Mouse (Mus musculus) hindbrain, embryonic 15.5 days (tissue): ENCODE data around the gene Ccr3. TPM values are rescaled to one million over a fixed set of nuclear protein-coding genes. Genes with fewer than 3 reads are reported as not detected.
"Not testable (repeated sequence)": the region's sequence is repeated elsewhere in the genome, so short reads cannot be mapped to it uniquely, and the experiment has no call there.

Experiments
- ATAC-seq: fragments of 200-750 bp; cut with Nextera tagmentation; 2 replicates; pipeline ENCODE4 v1.8.0; 2017; ENCODE audit warnings: low read depth, moderate number of reproducible peaks, moderate TSS enrichment; ENCODE audit not compliant: low FRiP score
- H3K27ac ChIP-seq: fragments of 300-500 bp; sonication (generic); replicated peaks from 2 replicates; pipeline ENCODE4 v1.5.1; 2015; ENCODE audit warnings: mild to moderate bottlenecking, inconsistent platforms
- H3K27me3 ChIP-seq: fragments of 300-500 bp; sonication (generic); 2 replicates; pipeline ENCODE4 v1.6.1; 2015; ENCODE audit warnings: control low read depth, inconsistent platforms
- H3K36me3 ChIP-seq: fragments of 300-500 bp; sonication (generic); 2 replicates; pipeline ENCODE4 v1.6.1; 2015; ENCODE audit warnings: control low read depth, inconsistent platforms
- H3K4me1 ChIP-seq: fragments of 300-500 bp; sonication (generic); replicated peaks from 2 replicates; pipeline ENCODE4 v1.6.1; 2015; ENCODE audit warnings: control low read depth, inconsistent platforms
- H3K4me2 ChIP-seq: fragments of 300-500 bp; sonication (generic); 2 replicates; pipeline ENCODE4 v1.6.1; 2015; ENCODE audit warnings: moderate library complexity, mild to moderate bottlenecking, inconsistent platforms
- H3K4me3 ChIP-seq: fragments of 300-500 bp; sonication (generic); 2 replicates; pipeline ENCODE4 v1.5.1; 2015; ENCODE audit warnings: mild to moderate bottlenecking, inconsistent platforms
- H3K9ac ChIP-seq: fragments of 300-500 bp; sonication (generic); 2 replicates; pipeline ENCODE4 v1.6.1; 2015; ENCODE audit warnings: inconsistent platforms
- H3K9me3 ChIP-seq: fragments of 300-500 bp; sonication (generic); 2 replicates; pipeline ENCODE4 v1.6.1; 2016; ENCODE audit warnings: control low read depth, inconsistent platforms
- WGBS: fragments of 180-500 bp; shearing (Covaris S2); methylation state at CpG from one replicate; pipeline ENCODE4 v1.1.7; 2015; 5-methylcytosine and 5-hydroxymethylcytosine counted together
- polyA plus RNA-seq: library from polyadenylated mRNA; unstranded; fragments of >200 nt; fragmentation: Nextera tagmentation; extraction: Ambion mirVana; gene quantifications from 2 replicates; pipeline ENCODE4 v1.2.1, GENCODE M21; 2015

Ccr3 gene
- polyA plus RNA-seq, 1 experiment from 2014 or later, result not detected

DNA sequence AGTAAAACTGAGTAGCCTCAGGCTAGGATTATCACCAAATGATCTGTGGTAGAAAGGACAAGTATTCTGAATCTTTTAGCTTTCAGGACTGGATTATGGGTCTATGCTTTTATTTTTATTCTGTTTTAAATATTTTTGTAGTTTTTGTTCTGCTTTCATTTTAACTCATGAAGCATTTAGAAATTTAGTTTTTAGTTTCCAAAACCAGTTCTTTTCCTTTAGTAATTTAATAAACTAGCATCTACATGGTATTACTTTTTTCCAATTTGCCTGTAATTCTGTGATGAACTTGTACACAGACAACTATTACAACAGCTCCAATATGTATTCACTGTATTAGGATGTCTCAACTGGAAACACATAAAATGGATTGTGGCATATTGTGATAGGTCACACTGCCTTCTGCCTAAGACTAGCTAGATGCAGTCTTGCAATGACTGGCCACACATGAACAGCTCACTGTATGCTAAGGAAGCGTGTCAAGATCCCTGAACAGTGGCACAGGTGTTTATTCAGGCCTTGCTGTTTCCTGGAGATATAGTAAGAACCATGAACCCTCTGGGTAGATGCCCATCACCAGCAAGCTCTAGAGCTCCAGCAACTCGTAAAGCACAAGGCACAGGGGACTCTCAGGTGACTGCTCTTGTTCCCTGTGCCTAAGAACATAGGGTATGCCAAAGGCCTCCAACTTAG is 38.0 kb downstream of the Ccr3 start:
- 73% methylated on average over 2 of the region's 2 CpGs for WGBS
- Histone ChIP-seq H3K27ac (no peak overlapping the region), H3K27me3 (no peaks in the 10 kb centered on the region), H3K9me3 (no peaks in the 10 kb centered on the region), H3K4me1 (no peaks in the 10 kb centered on the region), H3K36me3 (no peaks in the 10 kb centered on the region), H3K4me3 (no peak overlapping the region), H3K9ac (no peak overlapping the region), H3K4me2 (no peak overlapping the region)
- no peak for ATAC-seq

DNA sequence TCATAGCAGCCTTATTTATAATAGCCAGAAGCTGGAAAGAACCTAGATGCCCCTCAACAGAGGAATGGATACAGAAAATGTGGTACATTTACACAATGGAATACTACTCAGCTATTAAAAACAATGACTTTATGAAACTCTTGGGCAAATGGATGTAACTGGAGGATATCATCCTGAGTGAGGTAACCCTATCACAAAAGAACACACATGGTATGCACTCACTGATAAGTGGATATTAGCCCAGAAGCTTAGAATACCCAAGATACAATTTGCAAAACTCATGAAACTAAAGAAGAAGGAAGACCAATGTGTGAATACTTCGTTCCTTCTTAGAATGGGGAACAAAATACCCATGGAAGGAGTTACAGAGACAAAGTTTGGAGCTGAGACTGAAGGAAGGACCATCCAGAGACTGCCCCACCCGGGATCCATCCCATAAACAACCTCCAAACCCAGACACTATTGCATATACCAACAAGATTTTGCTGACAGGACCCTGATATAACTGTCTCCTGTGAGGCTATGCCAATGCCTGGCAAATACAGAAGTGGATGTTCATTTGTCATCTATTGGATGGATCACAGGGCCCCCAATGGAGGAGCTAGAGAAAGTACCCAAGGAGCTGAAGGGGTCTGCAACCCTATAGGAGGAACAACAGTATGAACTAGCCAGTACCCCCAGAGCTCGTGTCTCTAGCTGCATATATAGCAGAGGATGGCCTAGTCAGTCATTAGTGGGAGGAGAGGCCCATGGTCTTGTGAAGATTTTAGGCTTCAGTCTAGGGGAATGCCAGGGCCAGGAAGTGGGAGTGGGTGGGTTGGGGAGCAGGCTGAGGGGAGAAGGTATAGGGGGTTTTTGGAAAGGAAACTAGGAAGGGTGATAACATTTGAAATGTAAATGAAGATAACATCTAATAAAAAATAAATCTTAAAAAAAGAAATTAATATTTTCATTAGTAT is 40.0 kb downstream of the Ccr3 start:
- H3K27ac ChIP-seq, H3K4me3 ChIP-seq, H3K36me3 ChIP-seq, H3K9me3 ChIP-seq, H3K27me3 ChIP-seq, ATAC-seq, H3K4me2 ChIP-seq, H3K9ac ChIP-seq, H3K4me1 ChIP-seq: not testable (repeated sequence)
- 59% methylated on average over 3 of the region's 3 CpGs for WGBS

DNA sequence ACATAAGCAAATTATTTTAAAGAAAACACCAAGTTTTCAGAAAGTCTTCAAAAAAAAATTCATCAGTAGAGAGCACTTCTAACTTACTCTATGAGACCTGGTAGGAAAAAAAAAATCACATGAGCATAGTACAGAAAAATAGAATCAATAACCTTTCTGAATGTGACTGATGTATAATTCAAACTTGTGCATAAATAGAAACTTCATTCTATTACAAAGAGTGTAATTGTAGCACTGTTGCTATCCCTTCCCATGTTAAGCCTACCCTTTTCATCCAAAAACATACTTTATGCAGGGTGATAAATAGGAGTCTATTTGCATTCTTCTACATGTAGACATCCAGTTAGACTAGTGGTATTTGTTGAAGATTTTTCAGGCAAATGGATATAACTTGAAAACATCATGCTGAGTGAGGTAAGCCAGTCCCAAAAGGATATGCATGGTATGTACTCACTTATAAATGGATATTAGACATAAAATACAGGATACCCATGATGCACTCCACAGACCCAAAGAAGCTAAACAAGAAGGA is 44.9 kb downstream of the Ccr3 start:
- Histone ChIP-seq H3K4me3 (no peak overlapping the region), H3K9me3 (no peaks in the 10 kb centered on the region), H3K4me2 (no peak overlapping the region), H3K9ac (no peak overlapping the region), H3K27me3 (no peaks in the 10 kb centered on the region), H3K4me1 (no peaks in the 10 kb centered on the region), H3K36me3 (no peaks in the 10 kb centered on the region), H3K27ac (no peak overlapping the region)
- ATAC-seq, result no peak

DNA sequence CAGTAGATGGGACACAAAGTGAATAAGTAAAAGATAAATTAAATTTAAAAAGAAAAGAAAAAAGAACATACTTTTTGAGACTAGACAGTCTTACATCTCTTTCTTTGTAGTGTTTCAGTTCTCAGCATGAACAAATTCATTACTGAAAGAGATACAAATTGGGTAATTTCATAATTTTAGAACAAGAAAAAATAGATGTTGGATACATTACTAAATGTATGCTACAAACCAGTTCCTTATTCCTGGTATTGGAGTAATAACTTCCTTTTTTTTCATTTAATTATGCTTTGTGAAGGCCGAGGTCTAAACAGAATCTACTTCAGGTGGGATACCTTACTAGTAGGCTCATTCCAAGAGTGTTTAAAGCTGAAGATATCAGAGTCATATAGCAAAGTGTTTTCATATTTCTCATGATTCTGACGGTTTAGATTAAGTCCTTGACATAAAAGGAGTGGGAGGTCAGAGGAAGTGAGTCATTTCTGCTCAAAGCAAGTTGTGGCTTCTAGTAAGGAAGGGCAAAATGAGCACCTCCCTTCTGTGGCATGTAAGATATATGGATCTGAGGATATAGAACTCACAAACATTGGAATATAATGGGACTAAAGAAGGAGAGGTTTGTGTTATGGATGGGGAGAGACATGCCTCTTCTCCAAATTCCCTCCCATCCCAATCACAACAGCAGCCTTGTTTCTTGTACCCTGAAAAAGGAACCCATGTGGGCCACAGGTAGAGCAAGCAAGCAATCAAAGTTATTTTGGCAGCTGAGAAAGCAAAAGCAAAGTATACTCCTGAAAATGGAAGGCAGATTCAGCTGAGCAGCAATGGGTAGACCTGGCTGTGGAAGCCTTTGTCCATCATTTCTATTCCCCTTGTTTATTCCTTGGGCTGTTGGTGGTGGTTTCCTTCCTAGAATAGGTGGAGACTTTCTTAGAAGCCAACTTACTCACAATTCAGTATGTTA is 46.6 kb downstream of the Ccr3 start:
- Histone ChIP-seq H3K4me2 (no peak overlapping the region), H3K4me1 (no peaks in the 10 kb centered on the region), H3K9me3 (no peaks in the 10 kb centered on the region), H3K27me3 (no peaks in the 10 kb centered on the region), H3K36me3 (no peaks in the 10 kb centered on the region), H3K4me3 (no peak overlapping the region), H3K9ac (no peak overlapping the region), H3K27ac (no peak overlapping the region)
- ATAC-seq, result no peak
- WGBS, result 62% methylated on average over 2 of the region's 2 CpGs

DNA sequence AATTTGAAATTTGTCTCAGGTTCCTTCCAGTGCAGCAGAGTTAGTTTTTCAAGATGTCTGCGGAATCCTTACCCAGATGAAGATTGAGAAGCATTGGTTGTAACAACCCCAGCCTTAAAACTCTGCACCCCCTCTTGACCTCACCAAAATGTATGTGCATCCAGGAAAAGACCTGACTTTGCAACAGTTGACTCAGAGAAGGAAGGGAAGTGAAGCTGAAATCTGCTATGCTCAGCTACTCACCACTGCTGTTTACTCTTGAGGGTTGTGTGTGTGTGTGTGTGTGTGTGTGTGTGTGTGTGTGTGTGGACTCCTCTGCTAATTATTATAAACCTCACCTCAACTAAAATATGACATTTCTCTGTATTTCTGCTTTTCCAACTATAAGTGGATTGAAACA is 49.7 kb downstream of the Ccr3 start:
- no peak overlapping the region for H3K9ac ChIP-seq
- WGBS, result 91% methylated on average over 1 of the region's 1 CpGs
- no peak overlapping the region for H3K4me2 ChIP-seq
- no peaks in the 10 kb centered on the region for H3K36me3 ChIP-seq
- H3K4me3 ChIP-seq, result no peak overlapping the region
- ATAC-seq, result no peak
- no peaks in the 10 kb centered on the region for H3K9me3 ChIP-seq
- H3K4me1 ChIP-seq, result no peaks in the 10 kb centered on the region
- H3K27ac ChIP-seq, result no peak overlapping the region
- no peaks in the 10 kb centered on the region for H3K27me3 ChIP-seq

DNA sequence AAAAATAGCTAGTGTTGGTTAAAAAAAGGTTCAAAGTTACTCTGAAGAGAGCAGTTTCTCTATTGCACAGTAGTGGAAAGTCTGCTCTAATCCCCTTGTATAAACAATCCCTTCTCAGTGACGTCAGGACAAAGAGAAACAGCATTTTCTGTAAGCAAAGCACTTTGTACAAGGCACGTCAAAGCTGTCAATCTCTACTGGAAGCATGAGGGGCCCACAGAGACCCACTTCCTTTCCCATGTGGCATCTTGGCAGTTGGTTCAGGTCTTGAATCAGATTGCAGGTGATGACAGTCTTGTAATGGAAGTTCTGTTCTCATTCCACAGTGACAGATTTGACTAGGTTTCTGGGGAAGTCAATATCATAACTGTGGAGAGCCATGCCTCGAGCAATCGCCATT is 58.0 kb downstream of the Ccr3 start:
- H3K4me2 ChIP-seq, result no peak overlapping the region
- no peaks in the 10 kb centered on the region for H3K9me3 ChIP-seq
- no peak for ATAC-seq
- no peaks in the 10 kb centered on the region for H3K36me3 ChIP-seq
- no peak overlapping the region for H3K27ac ChIP-seq
- H3K27me3 ChIP-seq, result no peaks in the 10 kb centered on the region
- H3K4me3 ChIP-seq, result no peak overlapping the region
- no peak overlapping the region for H3K9ac ChIP-seq
- WGBS, result 75% methylated on average over 4 of the region's 4 CpGs
- H3K4me1 ChIP-seq, result no peaks in the 10 kb centered on the region

DNA sequence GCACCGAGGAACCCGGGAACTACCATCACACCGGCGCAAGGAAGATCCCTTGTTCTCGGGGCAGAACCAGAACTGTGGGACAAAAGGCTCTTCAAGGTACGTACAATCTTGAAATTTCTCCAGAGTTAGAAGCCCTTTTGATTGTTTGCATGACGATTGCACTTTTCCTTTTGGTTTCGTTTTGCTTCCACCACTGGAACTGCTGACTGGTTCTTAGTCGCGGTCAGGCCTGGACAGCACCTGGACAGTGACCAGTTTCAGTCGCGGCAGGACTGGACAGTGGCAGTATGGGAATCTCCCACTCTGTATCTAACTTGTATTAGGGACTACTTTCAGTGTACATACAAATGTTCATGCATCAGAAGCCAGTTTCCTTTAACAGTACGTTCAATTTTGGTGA is 58.7 kb downstream of the Ccr3 start:
- H3K4me1 ChIP-seq, H3K9me3 ChIP-seq, H3K27me3 ChIP-seq: not testable (repeated sequence)

More for the DNA sequence above, 58.7 kb downstream of the Ccr3 start:
- 93% methylated on average over 13 of the region's 13 CpGs for WGBS
- H3K9ac ChIP-seq, H3K36me3 ChIP-seq, H3K27ac ChIP-seq, H3K4me3 ChIP-seq, ATAC-seq, H3K4me2 ChIP-seq: not testable (repeated sequence)

Other genes starting within 250 kb of the Ccr3 start
- gene Cxcr6, start 215.5 kb upstream of the Ccr3 start, polyA plus RNA-seq, result 0.24 and 0.25 TPM in 2 replicates
- 14.0 and 14.6 TPM in 2 replicates for gene Fyco1, start 170.1 kb upstream of the Ccr3 start, polyA plus RNA-seq
- gene Xcr1, start 159.9 kb upstream of the Ccr3 start, polyA plus RNA-seq, result 0.05 TPM in 1 of 2 replicates, not detected in the other
- 1.2 and 1.3 TPM in 2 replicates for gene Ccr1, start 53.3 kb upstream of the Ccr3 start, polyA plus RNA-seq
- gene Ccr1l1, start 43.6 kb upstream of the Ccr3 start, polyA plus RNA-seq, result not detected in 2 replicates
- gene Ccr2, start 80.0 kb downstream of the Ccr3 start, polyA plus RNA-seq, result 0.23 and 0.76 TPM in 2 replicates
- gene Ccr5, start 99.6 kb downstream of the Ccr3 start, polyA plus RNA-seq, result 1.4 and 1.9 TPM in 2 replicates